Mouse (Mus musculus): ENCODE data around the gene Rab11fip4.
"Not testable (repeated sequence)": the region's sequence is repeated elsewhere in the genome, so short reads cannot be mapped to it uniquely, and the experiment has no call there.

Gene Rab11fip4

DNA sequence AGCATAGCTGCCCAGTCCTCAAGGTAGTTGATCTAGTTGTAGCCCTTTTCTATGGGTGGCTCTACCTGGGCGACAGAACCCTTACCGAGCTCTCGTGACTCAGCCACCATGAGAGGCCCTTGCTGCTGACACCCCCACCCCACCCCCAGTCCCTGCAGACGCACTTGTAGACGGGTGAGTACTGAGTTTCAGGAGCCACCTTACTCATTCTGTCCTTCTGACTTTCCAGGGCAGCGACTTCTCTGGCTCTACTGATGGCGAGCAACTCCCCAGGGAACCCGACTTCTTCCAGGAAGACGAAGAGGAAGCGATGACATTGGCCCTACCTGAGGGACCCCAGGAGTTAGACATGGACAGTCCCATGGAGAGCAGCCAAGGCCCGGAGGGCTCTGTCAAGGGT is 89.5 kb downstream of the Rab11fip4 start:
- DNase-seq: no peak

DNA sequence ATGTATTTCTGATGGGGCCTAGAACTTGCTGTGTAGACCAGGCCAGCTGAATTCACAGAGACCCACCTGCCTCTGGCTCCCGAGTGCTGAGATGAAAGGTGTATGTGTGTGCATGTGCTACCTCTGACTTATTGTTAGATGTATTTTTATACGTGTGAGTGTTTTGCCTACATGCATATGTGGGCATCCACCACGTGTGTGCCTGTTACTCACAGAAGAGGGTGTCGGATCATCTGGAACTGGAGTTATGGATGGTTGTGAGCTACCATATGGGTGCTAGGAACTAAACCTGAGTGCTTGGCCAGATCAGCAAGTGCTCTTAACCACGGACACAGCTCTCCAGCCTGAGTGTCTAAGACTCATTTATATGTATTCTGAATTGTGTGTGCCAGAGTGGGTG is 90.2 kb downstream of the Rab11fip4 start:
- no peak for DNase-seq

DNA sequence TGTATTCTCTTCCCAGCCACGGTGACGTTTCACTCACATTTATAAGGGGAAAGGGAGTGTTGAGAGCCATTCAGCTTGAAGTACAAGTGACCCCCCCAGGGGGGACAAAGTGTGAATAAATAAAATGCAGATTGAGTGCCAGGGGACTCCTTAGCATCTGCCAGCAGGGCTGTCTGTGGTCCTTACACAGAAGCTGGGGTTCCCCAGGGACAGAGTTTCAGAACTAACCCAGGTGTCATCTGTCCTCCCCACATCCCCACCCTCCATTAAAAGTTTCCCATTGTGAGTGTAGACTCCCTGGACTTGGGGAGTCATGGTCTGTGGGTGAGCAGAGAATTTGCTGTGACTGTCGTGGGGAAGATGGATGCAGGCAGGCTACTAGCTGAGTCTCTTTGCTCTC is 90.8 kb downstream of the Rab11fip4 start:
- no peak for DNase-seq

DNA sequence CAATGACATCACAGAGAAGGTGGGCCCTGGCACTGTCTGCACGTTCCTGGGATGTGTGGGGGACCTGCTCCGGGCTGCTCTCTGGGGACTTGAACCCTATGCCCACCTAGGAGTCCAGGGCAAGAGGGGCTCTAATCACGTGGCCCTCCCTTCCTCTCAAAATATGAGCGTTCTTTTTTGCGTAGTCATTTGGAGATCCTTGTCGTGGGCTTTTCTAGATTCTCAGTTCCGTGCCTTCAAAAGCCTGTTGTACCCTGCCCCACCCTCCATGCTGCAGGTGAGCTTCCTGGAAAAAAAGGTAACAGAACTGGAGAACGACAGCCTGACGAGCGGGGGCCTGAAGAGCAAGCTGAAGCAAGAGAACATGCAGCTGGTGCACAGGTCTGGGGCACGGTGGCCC is 94.1 kb downstream of the Rab11fip4 start:
- DNase-seq: no peak

DNA sequence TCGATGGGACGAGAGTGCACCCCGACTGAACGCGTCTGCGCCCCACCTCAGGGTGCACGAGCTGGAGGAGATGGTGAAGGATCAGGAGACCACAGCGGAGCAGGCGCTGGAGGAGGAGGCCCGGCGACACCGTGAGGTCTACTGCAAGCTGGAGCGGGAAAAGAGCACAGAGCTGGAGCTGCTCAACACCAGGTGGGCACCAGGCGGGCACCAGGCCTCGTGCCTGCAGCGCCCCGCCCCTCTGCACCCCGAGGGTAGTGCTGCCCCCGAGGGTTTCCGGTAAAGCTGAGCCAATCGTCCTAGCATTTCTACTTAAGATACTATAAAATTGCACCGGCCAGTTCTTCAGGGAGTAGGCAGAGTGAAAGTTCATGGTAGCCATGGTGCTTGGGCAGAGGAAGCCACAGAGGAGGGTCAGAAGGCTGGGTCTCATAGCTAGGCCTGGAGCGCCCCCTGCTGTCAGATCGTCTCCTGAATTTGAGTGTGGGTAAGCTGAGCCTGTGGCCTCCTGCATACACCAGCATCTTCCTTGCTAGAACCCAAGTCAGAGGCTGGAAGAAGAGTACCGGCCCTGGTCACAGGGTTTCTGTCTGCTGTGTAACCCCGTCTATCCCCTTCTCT is 95.6 kb downstream of the Rab11fip4 start:
- peak; percentile 91 for DNase-seq

DNA sequence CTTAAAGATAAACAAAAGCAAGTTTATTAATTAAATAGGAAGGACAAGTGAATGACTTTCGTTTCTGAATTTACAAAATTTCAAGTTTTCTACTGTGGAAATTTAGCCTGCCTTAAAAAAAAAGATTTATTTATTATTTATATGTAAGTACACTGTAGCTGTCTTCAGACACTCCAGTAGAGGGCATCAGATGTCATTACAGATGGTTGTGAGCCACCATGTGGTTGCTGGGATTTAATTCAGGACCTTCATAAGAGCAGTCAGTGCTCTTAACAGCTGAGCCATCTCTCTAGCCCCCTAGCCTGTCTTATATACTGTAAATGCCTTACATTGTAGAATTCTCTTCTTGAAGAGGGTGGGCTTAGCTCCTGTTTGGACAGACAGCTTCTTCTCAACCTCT is 98.9 kb downstream of the Rab11fip4 start:
- DNase-seq: no peak

DNA sequence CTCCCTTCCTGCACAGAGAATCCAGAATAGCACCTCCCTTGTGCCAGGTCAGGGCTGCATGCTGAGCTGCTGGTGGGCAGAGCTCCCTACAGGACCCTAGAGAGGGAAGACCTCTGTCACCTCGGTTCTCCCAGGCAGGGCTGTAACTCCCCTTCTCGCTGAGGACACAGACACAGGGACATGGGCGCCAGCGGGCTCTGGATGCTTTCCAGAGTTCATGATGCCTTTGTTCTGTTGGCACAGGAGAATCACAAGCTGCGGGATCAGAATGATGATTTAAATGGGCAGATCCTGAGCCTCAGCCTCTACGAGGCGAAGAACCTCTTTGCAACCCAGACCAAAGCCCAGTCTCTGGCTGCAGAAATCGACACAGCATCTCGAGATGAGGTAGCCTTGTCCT is 100.5 kb downstream of the Rab11fip4 start:
- no peak for DNase-seq

DNA sequence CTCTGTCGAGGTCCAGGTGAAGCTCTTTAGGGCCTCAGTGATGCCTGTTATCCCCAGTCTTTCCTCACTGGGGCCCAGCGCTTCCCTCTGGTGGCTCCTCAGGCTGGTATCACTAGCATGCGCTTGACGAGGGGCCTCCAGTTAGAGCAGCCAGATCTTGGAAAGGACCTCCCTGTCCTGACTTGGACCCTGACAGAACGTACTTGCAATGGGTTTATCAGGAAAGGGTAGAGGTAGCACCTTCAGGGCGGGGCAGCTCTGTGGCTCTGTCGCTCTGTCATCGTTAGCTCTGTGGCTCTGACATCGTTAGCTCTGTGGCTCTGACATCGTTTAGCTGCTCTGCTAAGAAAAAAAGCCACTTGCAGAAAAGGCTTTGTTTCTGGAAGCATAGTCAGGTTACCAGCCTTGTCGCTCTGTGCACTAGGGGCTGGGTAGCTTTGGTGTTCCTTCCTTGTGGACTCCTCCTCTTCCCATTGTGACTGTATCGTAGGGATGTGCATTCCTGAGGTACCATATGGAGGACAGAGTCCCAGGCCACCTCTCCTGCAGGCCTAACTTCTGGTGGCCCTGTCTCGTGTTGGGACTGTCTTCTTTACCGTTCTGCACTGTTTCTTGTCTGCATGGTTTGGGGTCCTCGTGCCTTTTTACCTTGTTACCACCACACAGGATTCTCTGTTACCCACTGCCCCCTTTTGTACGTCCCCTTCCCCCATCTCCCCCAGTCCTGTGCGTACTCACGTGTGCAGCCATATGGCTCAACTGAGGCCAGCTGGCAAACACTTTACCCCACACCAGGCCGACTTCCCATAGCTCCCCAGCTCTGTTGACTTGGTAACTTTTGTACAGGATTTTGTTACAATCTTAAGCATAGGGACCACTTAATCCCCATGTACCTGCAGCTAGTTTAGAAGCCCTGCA is 105.6 kb downstream of the Rab11fip4 start:
- no peak for DNase-seq

DNA sequence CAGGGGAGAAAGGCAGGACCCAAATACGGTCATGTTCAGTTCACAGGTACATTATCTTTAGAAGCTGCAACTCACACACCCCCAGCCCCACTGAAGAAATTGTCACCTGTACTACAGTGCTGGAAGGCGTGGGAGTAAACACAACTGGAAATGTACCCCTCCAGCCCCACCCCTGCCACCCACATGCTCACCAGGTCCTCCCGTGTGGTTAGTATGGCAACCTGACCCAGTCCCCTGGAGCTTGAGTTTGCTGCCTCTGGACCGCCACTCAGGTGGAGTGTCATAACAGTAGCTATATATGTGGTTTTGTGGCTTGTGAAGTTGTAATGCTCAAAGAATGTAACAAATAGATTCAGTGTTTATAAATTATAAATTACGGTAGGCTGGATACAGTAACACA is 107.1 kb downstream of the Rab11fip4 start:
- no peak for DNase-seq

DNA sequence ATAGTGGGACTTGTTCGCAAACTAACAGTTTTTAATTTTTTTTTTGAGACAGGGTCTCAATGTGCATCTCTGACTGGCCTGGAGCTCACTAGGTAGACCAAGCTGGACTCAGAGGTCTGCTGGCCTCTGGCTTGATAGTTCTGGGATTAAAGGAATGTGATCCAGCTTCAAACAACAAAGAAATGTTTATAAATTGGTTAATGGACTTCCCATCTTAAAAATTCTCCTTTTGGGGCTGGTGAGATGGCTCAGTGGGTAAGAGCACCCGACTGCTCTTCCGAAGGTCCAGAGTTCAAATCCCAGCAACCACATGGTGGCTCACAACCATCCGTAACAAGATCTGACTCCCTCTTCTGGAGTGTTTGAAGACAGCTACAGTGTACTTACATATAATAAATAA is 107.5 kb downstream of the Rab11fip4 start:
- not testable (repeated sequence) for DNase-seq

DNA sequence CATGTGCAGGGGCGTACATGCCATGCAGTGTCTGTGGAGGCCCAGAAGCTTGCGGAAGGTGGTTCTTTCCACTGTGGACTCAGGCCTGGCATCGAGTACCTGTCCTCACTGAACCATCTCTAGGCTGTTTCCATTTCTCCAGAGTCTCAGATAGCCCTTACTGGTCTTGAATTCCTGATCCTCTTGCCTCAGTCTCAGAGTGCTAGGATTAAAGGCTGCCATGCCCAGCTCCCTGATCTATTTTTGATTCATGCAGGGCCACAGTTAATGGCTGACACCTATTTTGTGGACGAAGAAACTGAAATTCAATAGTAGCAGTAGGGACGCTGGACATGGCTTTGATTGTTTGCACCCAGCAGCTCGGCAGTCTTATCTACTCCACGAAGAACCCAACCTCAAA is 110.5 kb downstream of the Rab11fip4 start:
- no peak for DNase-seq

DNA sequence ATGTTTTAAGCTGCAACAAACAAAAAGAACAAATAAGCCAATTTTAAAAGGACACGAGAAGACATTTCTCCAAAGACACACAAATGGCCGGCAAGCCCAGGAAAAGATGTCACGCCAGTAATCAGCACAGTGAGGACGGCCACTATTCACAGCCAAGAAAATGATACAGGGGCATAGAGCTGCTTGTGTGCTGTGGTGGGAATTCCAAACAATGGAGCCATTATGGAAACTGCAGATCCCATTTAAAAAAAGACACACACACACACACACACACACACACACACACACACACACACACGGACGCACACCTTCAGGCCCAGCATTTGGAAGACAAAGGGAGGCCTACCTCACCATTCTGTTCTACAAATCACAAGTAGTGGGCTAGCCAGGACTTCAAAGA is 111.1 kb downstream of the Rab11fip4 start:
- no peak for DNase-seq

DNA sequence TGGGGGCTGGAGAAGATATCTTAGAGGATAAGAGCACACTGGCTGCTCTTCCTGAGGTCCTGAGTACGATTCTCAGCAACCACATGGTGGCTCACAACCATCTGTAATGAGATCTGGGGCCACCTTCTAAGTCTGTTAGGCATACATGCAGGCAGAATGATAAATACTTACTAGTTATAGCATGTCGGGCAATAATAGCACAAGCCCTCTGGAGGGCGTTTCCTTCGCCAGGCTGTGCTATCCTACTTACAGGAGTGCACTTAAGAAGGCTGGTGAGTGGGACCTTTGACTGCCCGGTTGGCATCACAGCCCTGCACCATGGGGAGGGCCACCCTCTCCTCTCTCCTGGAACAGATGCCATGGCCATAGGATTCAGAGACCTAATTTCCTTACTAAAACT is 112.4 kb downstream of the Rab11fip4 start:
- no peak for DNase-seq

DNA sequence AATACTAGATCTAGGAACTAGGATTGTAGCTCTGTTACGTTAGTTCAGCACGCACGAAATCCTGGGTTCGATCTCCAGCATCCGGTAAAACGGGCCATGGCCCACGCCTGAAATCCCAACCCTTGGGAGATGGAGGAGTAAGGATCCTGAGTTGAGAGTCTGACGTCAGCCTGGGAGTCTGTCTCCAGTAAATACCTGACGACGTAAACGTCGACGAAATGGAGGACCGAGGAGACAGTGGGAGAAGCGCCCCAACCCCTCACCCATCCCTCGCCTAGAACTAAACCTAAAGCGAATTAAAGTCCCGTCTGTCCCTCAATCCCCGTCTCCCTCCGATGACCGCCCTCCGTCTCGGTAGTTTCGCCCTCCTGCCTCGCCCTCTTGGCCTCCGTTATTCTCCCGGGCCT is 112.9 kb downstream of the Rab11fip4 start:
- peak; percentile 31 for DNase-seq

DNA sequence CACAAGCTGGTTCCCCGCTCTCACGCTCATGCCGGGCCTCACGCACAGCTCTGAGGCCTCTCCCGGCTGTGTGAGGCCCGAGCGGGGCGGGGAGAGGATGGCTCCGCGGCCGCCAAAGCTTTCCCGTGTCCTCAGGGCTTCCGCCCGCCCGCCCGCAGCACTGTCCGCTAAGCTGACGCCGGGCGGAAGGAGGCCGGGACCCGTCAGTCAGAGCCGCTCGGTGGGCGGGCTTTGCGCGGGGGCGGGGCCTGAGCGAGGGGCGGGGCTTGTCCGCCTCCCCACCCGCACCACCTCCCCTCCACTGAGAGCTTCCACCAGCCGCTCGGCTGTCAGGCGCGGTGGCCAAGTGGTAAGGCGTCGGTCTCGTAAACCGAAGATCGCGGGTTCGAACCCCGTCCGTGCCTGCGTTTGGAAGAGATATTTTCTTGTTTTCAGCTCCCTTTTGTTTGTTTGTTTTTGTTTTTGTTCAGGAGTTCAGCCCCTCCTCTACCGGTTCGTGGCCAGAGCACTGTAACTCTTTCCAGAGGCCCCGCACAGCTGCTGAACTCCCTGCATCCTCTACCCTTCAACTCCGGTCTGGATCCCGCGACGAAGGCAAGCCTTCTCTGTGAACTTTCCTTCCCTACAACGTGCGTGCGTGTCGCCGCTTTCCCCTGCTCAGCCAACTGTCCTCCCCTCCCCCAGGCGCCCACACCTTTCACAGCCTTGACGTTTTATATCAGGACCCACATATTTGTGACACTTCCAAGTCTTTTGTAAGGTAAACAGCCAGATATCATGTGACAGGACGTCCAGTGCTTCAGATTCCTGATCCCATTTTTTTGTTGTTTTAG is 113.5 kb downstream of the Rab11fip4 start:
- DNase-seq: peak; percentile 98

DNA sequence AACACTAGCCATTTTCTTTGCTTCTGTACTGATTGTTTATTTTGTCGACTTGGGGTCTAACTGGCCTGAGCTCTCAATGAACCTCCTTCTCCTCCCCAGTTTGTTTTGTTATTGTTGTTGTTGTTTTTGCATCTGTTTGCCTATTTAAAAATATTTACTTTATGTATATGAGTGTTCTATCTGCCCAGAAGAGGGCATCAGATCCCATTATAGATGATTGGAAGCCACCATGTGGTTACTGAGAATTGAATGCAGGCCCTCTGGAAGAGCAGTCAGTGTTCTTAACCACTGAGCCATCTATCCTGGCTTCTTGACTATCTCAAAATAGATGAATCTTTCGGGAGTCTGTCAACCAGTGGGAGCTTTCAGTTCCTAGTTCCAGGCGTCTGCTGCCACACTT is 116.1 kb downstream of the Rab11fip4 start:
- DNase-seq: no peak

DNA sequence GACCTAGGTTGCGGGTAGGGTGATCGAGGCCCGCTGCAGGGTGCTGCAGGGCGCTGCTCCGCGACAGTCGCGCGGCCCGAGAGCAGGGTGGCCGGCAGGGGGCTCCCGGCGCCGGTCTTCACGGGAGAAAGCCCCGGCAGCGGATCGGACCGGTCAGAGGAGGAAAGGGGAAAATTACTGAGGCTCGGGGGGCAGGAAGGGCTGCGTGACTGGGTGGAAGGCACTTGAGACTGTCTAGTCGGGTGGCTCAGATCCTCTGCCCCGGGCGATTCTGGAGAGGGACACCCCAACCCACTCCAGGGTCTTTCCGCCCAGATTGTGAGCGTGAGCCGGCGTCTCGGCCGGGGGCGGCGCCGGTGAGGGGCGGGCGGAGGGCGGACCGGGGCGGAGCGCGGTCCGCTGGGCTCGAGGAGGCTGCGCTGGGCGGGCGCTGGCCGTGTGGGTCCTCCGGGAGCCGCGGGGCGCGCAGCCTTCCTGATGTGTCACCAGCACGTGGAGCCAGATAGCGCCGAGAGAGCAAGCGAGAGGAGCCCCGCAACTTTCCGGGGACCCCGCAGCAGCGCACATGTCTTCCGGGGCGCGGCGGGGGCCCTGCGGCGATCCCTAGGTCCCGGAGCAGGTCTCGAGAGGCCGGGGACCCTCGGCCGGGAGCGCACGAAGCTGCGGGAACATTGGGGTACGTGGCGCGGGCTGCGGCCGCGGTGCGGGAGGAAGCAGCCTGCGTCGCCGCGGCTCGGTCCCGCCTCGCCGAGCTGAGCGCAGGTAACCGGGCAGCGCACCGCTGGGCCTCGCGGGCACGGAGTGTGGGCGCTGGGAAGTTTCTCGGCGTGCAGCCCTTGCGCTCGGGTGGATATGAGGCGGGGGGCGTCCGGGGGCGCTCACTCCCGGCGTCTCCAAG is 120.1 kb downstream of the Rab11fip4 start:
- DNase-seq: peak; percentile 82

DNA sequence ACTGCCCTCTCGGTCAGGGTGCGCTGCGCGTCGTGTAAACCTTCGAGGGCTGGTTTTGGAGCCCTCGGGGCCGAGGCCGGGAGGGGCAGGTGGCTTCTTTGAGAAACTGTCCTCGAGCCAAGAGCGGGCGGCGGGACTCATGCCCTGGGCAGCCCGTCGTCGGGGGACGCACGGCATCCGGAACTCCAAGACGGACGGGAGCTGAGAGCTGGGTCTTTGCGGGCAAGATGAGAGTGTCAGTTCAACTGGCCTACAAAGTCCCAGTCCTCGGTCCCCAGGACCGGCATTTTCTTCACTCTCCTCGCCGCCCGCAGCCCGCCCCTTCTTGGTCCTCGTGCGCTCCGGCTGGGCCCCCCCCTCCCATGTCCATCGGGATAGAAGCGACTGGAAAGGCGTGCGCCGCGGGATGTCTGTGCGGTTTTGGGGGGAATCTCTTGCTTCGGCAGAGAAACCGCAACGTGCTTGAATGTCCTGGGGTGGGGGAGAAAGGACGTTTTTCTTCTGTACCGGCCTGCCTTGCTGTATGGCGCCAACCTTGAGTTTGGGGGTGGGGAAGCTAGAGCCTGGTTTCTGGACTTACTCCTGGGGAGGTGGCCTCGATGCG is 120.9 kb downstream of the Rab11fip4 start:
- no peak for DNase-seq

DNA sequence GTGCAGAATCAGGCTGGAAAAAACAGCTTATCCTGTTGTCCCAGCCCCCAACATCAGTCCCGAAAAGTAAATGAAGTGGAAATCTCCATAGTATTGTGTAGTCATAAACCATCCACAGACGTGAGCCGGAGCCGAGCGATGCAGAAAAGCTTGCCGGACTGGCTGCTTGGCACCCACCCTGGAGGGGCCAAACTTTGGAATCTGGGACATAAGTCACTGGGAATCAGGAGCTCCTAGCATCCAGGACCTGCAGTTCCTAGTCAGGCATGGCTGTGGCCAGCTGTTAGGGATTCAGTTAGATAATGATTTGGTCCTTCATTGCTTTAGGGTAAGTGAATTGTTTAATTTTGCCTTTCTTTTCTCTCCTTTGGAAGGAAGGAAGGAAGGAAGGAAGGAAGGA is 122.2 kb downstream of the Rab11fip4 start:
- DNase-seq: no peak

DNA sequence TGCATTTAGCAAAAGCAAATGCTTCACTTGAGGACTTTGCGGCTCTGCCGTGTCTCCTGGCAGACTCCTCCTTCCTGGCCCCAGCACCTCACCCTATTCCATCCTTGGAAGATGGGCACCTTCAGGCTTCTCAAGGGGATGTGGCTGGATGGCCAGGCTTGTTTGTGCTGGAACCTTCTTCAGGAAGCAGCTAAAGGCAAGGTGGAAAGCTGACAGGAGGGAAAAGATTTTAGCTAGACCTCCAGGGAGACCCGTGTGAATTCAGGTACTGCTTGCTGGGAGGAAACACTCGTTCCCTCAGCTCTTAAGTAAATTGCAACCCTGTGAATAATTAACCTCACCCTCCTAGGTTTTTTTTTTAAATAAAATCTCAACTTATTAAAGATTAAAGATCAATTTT is 122.7 kb downstream of the Rab11fip4 start:
- DNase-seq: no peak

DNA sequence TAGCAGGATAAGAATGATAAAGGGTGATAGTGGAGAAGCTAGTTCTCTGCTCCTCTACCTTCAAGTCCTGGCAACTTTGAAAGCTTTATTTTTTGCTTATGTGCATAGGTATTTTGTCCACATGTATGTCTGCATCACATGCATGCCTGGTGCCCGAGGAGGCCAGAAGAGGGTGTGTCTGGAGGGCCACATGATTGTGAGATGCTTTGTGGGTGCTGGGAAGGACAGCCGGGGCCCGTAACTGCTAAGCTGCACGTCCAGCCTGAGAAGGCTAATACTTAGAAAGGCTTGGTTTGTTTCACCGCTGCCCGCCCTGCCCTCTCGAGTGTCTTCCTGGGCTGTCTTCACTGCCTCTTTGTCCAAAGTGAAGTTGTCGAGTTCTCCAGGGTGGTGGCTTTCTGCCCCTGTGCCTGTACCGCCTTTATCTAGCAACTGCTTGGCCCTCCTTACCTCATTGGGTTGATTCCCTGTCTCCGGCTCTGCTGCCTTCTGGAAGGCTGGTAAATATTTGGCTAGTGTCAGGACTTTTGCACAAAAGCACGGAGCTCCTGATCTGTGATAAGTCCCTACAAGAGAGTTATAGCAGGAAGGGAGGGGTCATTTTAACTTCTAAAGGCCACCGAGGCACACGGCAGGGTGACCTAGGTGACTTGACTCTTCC is 123.2 kb downstream of the Rab11fip4 start:
- no peak for DNase-seq

DNA sequence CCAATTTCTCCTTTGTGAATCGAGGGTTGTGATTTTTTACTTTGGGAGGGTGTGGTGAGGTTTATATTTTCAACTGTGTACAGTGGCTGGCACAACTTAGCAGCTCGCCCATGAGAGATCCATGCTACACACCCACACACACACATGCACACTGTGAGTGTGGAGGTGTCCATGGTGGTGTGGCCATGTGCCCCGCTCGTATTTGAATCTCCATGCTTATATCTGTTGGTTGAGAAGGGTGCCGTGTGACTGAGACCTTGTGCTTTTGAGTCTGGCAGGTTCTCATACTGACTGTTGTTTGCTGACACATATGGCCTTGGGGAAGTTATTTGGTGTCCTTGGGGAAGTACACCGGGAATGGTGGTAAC is 123.7 kb downstream of the Rab11fip4 start:
- no peak for DNase-seq

Measured in right cerebral cortex, postnatal 14 days (tissue).